Mouse (Mus musculus) CH12.LX (cell line): ENCODE data around the gene Adat3. TPM values are rescaled to one million over a fixed set of nuclear protein-coding genes. Genes with fewer than 3 reads are reported as not detected.
A peak's percentile ranks its signal among the peaks of the same experiment; 100 is the strongest.

Source experiments
- DNase-seq: peaks from one replicate; pipeline ENCODE4 v3.0.0-alpha.2; 2013; ENCODE audit errors: extremely low read depth
- H3K27ac ChIP-seq: 2 replicates; pipeline ENCODE4 v1.5.1; 2012; ENCODE audit warnings: low read depth, mild to moderate bottlenecking, control low read depth, moderate library complexity; ENCODE audit not compliant: insufficient read depth
- H3K27me3 ChIP-seq: replicated peaks from 2 replicates; pipeline ENCODE3; 2012; ENCODE audit warnings: inconsistent platforms
- H3K36me3 ChIP-seq, 2 experiments: replicated peaks in 1 of 2; 2 replicates each; pipeline versions ENCODE3 to v1.6.1; 2012; ENCODE audit warnings: inconsistent platforms in 1 of 2, low read length in 1 of 2, mild to moderate bottlenecking in 1 of 2, mixed read lengths in 1 of 2, moderate library complexity in 1 of 2; ENCODE audit not compliant: control insufficient read depth in 1 of 2, insufficient read depth in 1 of 2
- H3K4me1 ChIP-seq, 2 experiments: 2 replicates each; pipeline ENCODE4 v1.6.1; 2012; ENCODE audit warnings: inconsistent platforms in 1 of 2, moderate library complexity in 1 of 2; ENCODE audit not compliant: insufficient read depth in 2 of 2, control insufficient read depth in 1 of 2
- H3K4me2 ChIP-seq: 2 replicates; pipeline ENCODE4 v1.6.1; 2012; ENCODE audit warnings: low read depth, mild to moderate bottlenecking, control low read depth; ENCODE audit not compliant: poor library complexity, insufficient read depth, severe bottlenecking
- H3K4me3 ChIP-seq, 3 experiments: fragments of 150-350 bp in 1 of 3; sonication (generic) in 1 of 3; replicated peaks in 1 of 3; 2 replicates each; pipeline versions ENCODE3 to v1.5.1; 2011 to 2012; ENCODE audit warnings: low read depth in 2 of 3, low read length in 2 of 3, mild to moderate bottlenecking in 2 of 3, moderate library complexity in 2 of 3, control low read depth in 1 of 3, improper control_type of control experiment in 1 of 3, inconsistent platforms in 1 of 3, mixed read lengths in 1 of 3; ENCODE audit not compliant: poor library complexity in 1 of 3
- H3K79me2 ChIP-seq: replicated peaks from 2 replicates; pipeline ENCODE4 v1.6.1; 2012; ENCODE audit warnings: mild to moderate bottlenecking, moderate library complexity; ENCODE audit not compliant: control insufficient read depth, poor library complexity, insufficient read depth, severe bottlenecking; ENCODE audit errors: extremely low read depth
- H3K9ac ChIP-seq: 2 replicates; pipeline ENCODE4 v1.6.1; 2012; ENCODE audit warnings: low read depth, mild to moderate bottlenecking, control low read depth, moderate library complexity; ENCODE audit not compliant: insufficient read depth
- H3K9me3 ChIP-seq: replicated peaks from 2 replicates; pipeline ENCODE3; 2012; ENCODE audit warnings: low read length, inconsistent platforms, mixed read lengths
- BHLHE40 ChIP-seq: IDR thresholded peaks from 2 replicates; pipeline ENCODE4 v1.6.1; 2011; ENCODE audit warnings: mild to moderate bottlenecking, low read depth, low read length, improper control_type of control experiment
- CHD1 ChIP-seq: IDR thresholded peaks from 2 replicates; pipeline ENCODE4 v1.6.1; 2012; ENCODE audit warnings: low read depth, low read length, improper control_type of control experiment, inconsistent platforms
- CHD2 ChIP-seq: IDR thresholded peaks from 2 replicates; pipeline ENCODE4 v1.6.1; 2011; ENCODE audit warnings: low read length, improper control_type of control experiment
- CTCF ChIP-seq, 2 experiments: IDR thresholded peaks in 1 of 2; conservative IDR thresholded peaks in 1 of 2; 2 replicates each; pipeline ENCODE4 v1.5.1; 2011 to 2012; ENCODE audit warnings: low read depth in 2 of 2, low read length in 2 of 2, improper control_type of control experiment in 1 of 2, inconsistent platforms in 1 of 2, mild to moderate bottlenecking in 1 of 2, moderate library complexity in 1 of 2
- GABPA ChIP-seq: IDR thresholded peaks from 2 replicates; pipeline ENCODE4 v1.6.1; 2012; ENCODE audit warnings: low read depth, low read length, improper control_type of control experiment, inconsistent platforms; ENCODE audit not compliant: insufficient replicate concordance
- HCFC1 ChIP-seq: IDR thresholded peaks from 2 replicates; pipeline ENCODE4 v1.6.1; 2012; ENCODE audit warnings: low read depth, mild to moderate bottlenecking, inconsistent platforms, low read length, improper control_type of control experiment
- NRF1 ChIP-seq: IDR thresholded peaks from 2 replicates; pipeline ENCODE4 v1.6.1; 2014; ENCODE audit warnings: low read depth, mild to moderate bottlenecking, inconsistent platforms, low read length, improper control_type of control experiment, moderate library complexity
- PAX5 ChIP-seq: IDR thresholded peaks from 2 replicates; pipeline ENCODE4 v1.6.1; 2012; ENCODE audit warnings: low read length, inconsistent platforms, mixed read lengths
- POLR2A ChIP-seq: IDR thresholded peaks from 2 replicates; pipeline ENCODE4 v1.6.1; 2011; ENCODE audit warnings: low read depth, mild to moderate bottlenecking, improper control_type of control experiment, low read length
- POLR2AphosphoS2 ChIP-seq: IDR thresholded peaks from 2 replicates; pipeline ENCODE4 v1.6.1; 2011; ENCODE audit warnings: low read depth, low read length, improper control_type of control experiment
- USF1 ChIP-seq: IDR thresholded peaks from 2 replicates; pipeline ENCODE4 v1.6.1; 2014; ENCODE audit warnings: low read depth, mild to moderate bottlenecking, inconsistent platforms, low read length, improper control_type of control experiment
- USF2 ChIP-seq: conservative IDR thresholded peaks from 2 replicates; pipeline ENCODE4 v1.6.1; 2011; ENCODE audit warnings: low read depth, low read length, improper control_type of control experiment
- ZMIZ1 ChIP-seq: IDR thresholded peaks from 2 replicates; pipeline ENCODE4 v1.6.1; 2012; ENCODE audit warnings: low read depth, mild to moderate bottlenecking, inconsistent platforms, low read length, improper control_type of control experiment
- ZNF384 ChIP-seq: IDR thresholded peaks from 2 replicates; pipeline ENCODE4 v1.6.1; 2012; ENCODE audit warnings: low read depth, low read length, improper control_type of control experiment, inconsistent platforms
- dilution Hi-C: fragments of 300-500 bp; cut with MboI; formaldehyde crosslinking; loops from 2 replicates; pipeline ENCODE4 v1.14.3; 2020; ENCODE audit warnings: low sequenced_read_pairs; ENCODE audit not compliant: extremely low pct_unique_long_range_greater_than_20kb, extremely low pct_ligation_motif_present
- in situ Hi-C: fragments of 300-500 bp; cut with MboI; formaldehyde crosslinking; loops from 3 replicates; pipeline ENCODE4 v1.14.3; 2019; ENCODE audit warnings: low sequenced_read_pairs, low pct_ligation_motif_present, low pct_unique_long_range_greater_than_20kb, mixed read lengths
- polyA plus RNA-seq: library from polyadenylated mRNA; unstranded; fragments of >175 nt; gene quantifications from 2 replicates; pipeline ENCODE4 v1.2.1, GENCODE M21; 2012; ENCODE audit warnings: low read depth; ENCODE audit not compliant: insufficient read length
- total RNA-seq, 2 experiments: library from RNA; depleted of rRNA; stranded (reverse); fragments of 300-350 nt in 1 of 2; fragments of >200 nt in 1 of 2; gene quantifications; 2 replicates each; pipeline ENCODE4 v1.2.3; 2012 to 2014

Gene Adat3
- total and polyA plus RNA-seq, 3 experiments: 5.0 to 6.7 (median 6.6) TPM

DNA sequence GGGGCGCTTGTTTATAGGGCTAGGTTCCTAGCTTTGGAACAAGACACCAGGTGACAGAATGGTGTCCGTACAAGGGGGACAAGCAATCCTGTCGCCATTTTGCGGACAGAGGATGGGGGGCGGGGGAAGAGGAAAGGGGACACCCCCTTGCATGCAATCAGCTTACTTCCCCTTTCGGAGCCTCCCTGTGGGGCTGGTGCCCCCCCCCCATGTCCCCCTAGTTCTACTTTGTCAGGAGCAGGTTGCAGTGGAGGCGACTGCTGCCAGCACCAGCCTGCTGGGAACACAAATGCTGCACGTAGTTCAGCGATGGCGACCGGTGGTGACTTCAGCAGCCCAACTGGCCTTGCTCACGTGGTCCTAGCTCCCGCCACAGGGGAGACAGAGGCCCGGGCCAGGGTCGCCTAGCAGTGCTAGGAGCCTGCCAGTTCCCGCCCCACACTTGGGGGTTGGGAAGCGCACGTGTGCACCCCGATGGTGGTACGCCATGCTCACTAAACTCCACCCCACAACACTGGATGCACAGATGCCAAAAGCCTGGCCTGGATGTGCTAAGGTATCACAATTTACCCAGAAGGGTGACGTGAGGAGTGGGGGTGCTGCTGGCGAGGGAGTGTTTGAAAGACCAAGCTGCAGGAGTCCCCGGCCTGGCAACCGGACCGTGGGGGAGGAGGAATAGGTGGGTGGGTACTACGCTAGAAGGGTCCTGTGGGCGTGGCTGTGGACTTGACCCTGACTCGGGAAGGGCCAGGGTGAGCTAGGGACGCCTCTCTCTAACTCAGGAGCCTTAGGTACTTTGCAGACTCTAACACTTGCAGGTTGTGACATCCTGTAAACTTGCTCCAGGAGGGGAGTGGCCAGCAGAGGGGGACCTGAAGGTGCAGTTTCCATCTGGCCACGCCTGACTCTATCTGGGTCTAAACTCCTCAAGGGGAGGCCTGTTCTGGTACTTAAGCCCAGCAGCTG, 31.5 kb upstream of the Adat3 start (continued):
- no peak for TF ChIP-seq CHD2

DNA sequence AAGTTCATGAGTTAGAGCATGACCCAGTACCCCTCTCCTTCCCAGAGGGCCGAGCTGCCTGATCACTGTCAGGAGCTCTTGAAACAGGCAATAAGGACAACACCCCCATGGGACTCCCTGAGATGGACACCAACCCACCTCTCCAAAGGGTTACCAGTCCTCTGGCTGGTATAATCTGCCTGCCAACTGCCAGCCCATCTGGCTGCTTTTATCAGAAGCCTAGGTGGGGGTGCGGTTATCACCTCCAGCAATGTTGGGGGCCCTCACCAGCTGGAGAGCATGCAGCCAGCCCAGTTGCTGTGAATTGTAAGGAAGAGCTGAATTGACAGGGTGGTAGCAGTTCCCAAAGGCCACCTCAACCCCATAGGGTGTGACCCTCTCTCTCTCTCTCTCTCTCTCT, 30.2 kb upstream of the Adat3 start:
- TF ChIP-seq POLR2A (0 out of 2 replicates have a peak, but pooled peaks have one; percentile 10), CTCF (conservative IDR thresholded peaks at IDR 0.05 in 1 of 2, IDR thresholded peaks at IDR 0.05 in 1 of 2; ENCODE audit: low read depth in 2 of 2, low read length in 2 of 2) (no peak)
- in situ Hi-C loops (no loop called here), dilution Hi-C loops (no loop called here)
- Histone ChIP-seq H3K9ac (no peak overlapping the region), H3K4me3 (no peak overlapping the region), H3K27me3 (no peaks in the 10 kb centered on the region), H3K9me3 (no peaks in the 10 kb centered on the region), H3K79me2 (peaks cover 71% of the 10 kb centered on the region), H3K4me1 (peaks cover 17 to 52% of the 10 kb centered on the region in 2 experiments), H3K36me3 (peaks cover 16 to 37% of the 10 kb centered on the region in 2 experiments), H3K4me2 (no peak overlapping the region), H3K27ac (no peak overlapping the region)
- no peak for DNase-seq

DNA sequence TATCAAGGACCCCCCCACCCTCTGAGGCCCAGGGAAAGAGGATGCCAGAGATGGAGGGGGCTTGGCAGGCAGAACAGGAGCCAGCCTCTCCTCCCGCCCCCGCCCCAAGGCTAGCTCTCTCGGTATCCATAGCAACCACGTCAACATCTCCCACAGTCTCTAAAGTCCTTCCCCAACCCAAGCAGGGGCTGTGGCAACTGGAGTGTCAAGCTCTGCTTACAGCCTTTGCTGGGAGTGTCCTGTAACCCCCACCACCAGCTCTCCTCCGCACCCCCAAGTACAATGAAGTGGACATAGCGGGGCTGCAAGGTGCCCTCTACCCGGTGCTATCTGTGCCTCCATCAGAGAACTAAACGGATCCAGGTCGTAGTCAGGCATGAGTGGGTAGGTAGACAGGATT, 28.7 kb upstream of the Adat3 start:
- Histone ChIP-seq H3K79me2 (peaks cover 66% of the 10 kb centered on the region), H3K27ac (no peak overlapping the region), H3K36me3 (peaks cover 4 to 23% of the 10 kb centered on the region in 2 experiments), H3K4me3 (no peak overlapping the region), H3K9ac (no peak overlapping the region), H3K9me3 (no peaks in the 10 kb centered on the region), H3K4me2 (no peak overlapping the region), H3K27me3 (no peaks in the 10 kb centered on the region), H3K4me1 (peaks cover 17 to 55% of the 10 kb centered on the region in 2 experiments)
- DNase-seq: peak; percentile 28
- dilution Hi-C loops (no loop called here), in situ Hi-C loops (no loop called here)
- TF ChIP-seq ZMIZ1: no peak
- no peak for TF ChIP-seq USF2
- no peak for TF ChIP-seq GABPA
- no peak for TF ChIP-seq CHD1
- TF ChIP-seq HCFC1: no peak
- TF ChIP-seq POLR2A: no peak
- TF ChIP-seq ZNF384: no peak
- no peak for TF ChIP-seq CTCF (conservative IDR thresholded peaks at IDR 0.05 in 1 of 2, IDR thresholded peaks at IDR 0.05 in 1 of 2; ENCODE audit: low read depth in 2 of 2, low read length in 2 of 2)
- no peak for TF ChIP-seq PAX5
- no peak for TF ChIP-seq NRF1
- no peak for TF ChIP-seq POLR2AphosphoS2
- TF ChIP-seq BHLHE40: no peak
- TF ChIP-seq USF1: no peak
